Mouse (Mus musculus) splenic B cell, adult 2 months (primary cell): ENCODE data around the gene 1600014C23Rik.
A peak's percentile ranks its signal among the peaks of the same experiment; 100 is the strongest.

ENCODE experiments used
- DNase-seq: peaks from one replicate; pipeline ENCODE4 v3.0.0-alpha.2; 2011; ENCODE audit warnings: low read depth, low spot score
- H3K27me3 ChIP-seq: 2 replicates; pipeline ENCODE4 v1.6.1; 2012; ENCODE audit warnings: mild to moderate bottlenecking, low read length, moderate library complexity, mixed read lengths; ENCODE audit not compliant: control insufficient read depth, poor library complexity, insufficient read depth, severe bottlenecking
- H3K36me3 ChIP-seq: 2 replicates; pipeline ENCODE4 v1.6.1; 2012; ENCODE audit warnings: mild to moderate bottlenecking, low read length, moderate library complexity, mixed read lengths; ENCODE audit not compliant: control insufficient read depth, poor library complexity, insufficient read depth, severe bottlenecking

1600014C23Rik gene

GRCm38 (mm10) chr17:45737078-45737601, 3.5 kb upstream of the 1600014C23Rik start:
- DNase-seq, result peak; percentile 53
- H3K27me3 ChIP-seq, result no peaks in the 10 kb centered on the region
- H3K36me3 ChIP-seq, result no peaks in the 10 kb centered on the region

DNA sequence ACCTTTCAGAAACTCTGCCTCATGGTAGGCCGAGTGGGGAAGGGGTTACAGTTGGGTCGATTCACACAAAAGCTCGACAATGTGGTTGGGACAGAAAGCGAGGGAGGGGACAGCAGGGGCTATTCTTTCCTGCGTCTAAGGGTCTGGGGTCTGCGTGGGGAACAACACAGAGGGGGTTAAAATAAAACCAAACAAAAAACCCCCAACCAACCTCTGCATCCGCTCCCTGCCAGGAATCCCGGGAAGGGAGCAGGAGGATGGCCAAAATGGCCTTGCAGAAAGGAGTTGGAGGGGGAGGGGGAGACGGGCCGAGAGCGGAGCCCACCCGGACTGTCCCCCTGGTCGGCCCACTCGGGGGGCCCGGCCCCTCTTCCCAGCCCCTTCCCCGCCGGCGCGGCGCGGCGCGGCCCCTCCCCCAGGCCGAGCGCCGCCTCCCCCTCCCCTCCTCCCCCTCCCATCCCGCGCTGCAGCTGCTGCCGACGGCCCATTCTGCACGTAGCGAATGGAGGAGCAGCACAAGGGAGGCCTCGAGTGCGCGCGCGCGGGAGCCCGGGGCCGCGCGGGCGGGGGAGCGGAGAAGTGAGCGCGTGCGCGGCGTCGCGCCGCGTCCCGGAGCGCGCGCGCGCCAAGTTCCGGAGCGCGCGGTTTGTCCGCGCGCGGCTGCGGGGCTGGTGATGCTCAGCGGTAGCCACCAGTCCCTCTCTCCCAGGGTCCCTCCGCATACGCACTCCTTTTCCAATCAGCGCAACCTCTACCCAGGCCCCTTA, 2.9 kb upstream of the 1600014C23Rik start:
- peak; percentile 57 for DNase-seq
- no peaks in the 10 kb centered on the region for H3K36me3 ChIP-seq
- no peaks in the 10 kb centered on the region for H3K27me3 ChIP-seq

GRCm38 (mm10) chr17:45735382-45736310, 2.0 kb upstream of the 1600014C23Rik start:
- H3K27me3 ChIP-seq, result no peaks in the 10 kb centered on the region
- no peaks in the 10 kb centered on the region for H3K36me3 ChIP-seq
- peak; percentile 75 for DNase-seq

DNA sequence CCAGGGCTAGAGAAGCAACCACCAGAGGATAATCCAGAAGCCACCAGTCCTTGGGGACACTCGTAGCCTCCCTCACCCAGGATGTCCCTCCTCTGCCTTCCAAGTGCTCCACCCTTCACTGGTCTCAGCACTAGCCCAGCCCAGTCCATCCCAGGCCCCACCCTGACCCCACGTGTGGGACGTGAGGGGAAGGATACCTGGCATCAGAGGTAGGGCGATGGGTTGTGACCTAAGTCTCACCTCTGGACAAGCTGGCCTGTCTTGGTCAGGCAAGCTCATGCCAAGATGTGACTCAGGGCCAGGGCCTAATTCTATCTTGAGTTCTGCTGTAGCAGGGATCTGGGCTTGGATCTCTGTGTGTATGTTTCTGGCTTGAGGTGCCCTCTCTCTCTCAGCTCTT, 1.2 kb upstream of the 1600014C23Rik start:
- Histone ChIP-seq H3K36me3 (no peaks in the 10 kb centered on the region), H3K27me3 (no peaks in the 10 kb centered on the region)
- DNase-seq, result no peak

DNA sequence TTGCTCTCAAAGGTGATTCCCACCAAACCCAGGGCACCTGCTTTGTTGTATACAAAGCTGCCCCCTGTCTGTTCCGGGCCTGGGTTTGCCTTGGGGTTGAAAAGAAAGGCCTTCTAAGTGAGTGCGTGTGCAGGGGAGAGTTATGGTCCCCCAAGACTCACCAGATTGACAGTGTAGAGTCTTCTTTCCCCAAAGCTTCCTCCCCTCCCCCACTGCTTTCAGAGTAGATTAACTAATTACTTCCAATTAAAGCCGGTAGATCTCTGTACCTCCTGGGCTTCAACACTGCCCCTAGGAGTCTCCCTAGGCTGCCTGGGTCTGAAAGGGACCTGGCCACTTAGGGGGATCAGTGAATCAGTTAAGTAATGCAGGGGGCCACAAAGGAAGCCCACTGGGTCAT, 689 bp upstream of the 1600014C23Rik start:
- Histone ChIP-seq H3K27me3 (no peaks in the 10 kb centered on the region), H3K36me3 (no peaks in the 10 kb centered on the region)
- no peak for DNase-seq

DNA sequence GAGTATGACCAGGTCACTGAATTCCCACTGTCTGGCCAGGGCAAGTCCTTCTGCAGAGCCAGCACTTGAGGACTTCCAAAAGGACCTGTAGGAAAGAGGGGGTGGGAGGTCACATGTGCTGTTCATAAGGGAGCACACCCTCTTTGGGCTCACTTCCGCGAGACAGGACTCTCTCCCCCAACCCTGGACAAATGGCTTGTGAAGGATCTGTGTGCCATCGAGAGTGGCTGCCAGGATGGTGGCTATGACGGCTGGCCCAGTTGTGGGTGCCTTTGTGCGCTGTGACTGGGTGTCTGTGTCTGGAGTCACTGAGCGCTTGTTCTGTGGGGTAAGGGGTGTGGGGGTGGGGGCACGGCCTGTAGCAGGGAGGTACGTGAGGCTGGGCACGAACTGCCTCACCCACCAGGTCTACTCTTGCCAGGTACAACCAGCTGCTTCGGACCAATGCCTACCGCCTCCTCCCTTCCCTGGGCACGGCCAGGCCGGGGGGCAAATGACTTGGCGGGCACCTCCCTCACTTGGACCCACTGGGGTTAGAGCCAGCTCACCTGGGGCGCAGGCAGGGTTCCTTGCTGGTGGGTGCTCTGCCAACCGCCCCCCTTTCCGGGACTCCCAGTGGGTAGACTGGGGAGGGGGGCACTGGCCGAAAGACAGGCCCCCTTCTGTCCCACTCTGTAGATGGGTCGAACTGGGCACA, 458 bp downstream of the 1600014C23Rik start:
- DNase-seq, result no peak
- H3K27me3 ChIP-seq, result no peaks in the 10 kb centered on the region
- H3K36me3 ChIP-seq, result no peaks in the 10 kb centered on the region

DNA sequence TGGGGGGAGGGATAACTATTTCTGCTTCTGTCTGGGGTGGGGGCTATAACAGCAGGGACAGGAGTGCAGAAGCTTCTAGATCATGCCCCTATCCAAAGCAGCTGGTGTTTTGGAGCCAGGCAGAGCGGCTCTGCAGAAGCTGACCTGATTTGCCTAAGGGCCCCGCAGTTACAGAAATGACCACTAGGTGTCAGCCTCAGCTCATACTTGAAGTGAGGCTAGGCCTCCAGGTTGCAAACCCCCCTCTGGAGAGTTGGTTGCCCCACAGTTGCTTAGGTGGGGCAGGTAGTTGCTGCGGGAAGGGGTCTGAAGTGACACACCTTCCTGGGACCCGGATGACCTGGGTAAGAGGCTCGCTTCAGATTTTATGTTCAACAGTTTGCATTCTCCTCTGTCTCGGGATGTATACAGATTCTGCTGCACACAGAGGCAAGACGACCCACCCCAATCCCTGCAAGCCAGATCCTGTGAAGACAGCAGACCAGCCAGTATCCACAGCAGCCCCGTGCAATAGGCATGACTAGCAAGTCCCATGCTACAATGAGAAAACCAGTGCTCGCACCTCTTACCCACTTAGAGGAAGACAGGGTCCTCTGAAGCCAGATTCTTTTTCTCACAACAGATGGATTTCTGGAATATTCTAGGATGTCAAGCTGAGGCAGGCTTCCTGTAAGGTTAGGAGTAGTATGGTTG, 2.3 kb downstream of the 1600014C23Rik start:
- Histone ChIP-seq H3K27me3 (no peaks in the 10 kb centered on the region), H3K36me3 (no peaks in the 10 kb centered on the region)
- DNase-seq, result peak; percentile 90

GRCm38 (mm10) chr17:45730696-45731095, 2.9 kb downstream of the 1600014C23Rik start:
- DNase-seq, result no peak
- Histone ChIP-seq H3K27me3 (no peaks in the 10 kb centered on the region), H3K36me3 (no peaks in the 10 kb centered on the region)

DNA sequence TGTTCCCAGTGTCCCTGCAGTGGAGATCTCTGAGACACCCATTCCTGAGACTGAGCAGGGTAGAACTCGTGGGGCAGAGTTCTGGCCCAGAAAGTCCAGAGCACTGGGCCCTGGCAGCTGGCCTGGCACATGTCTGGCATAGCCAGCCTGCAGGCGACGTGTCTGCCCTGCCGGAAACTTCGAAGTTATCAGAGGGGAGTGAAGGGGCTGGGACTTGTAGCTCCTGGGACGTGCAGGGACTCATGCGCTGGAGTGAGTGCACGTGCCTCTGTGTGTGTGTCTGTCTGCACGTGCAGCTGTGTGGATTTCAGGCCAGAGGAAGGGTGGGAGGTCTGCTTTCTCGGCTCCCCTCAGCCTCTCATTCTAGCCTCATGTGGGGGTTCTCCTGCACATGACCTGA, 4.3 kb downstream of the 1600014C23Rik start:
- H3K36me3 ChIP-seq, result no peaks in the 10 kb centered on the region
- DNase-seq, result no peak
- no peaks in the 10 kb centered on the region for H3K27me3 ChIP-seq

- Histone ChIP-seq H3K27me3 (no peaks in the 10 kb centered on the region), H3K36me3 (no peaks in the 10 kb centered on the region)
- DNase-seq, result no peak
Observed at GRCm38 (mm10) chr17:45727983-45728723, 5.5 kb downstream of the 1600014C23Rik start.

DNA sequence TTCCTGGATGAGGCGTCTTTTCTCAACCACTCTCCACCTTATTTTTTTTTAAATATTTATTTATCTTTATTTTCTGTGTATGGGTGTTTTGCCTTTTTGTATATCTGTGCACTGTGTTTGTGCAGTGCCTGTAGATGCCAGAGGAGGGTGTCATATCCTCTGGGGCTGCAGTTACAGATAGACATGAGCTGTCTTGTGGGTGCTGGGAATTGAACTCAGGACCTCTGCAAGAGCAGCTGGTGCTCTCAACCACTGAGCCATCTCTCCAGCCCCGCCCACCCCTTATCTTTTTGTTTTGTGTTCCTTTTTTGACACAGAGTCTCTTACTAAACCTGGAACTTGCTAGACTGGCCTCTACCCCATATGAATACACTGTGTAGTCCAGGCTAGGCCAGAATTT, 6.2 kb downstream of the 1600014C23Rik start:
- no peaks in the 10 kb centered on the region for H3K27me3 ChIP-seq
- no peak for DNase-seq
- H3K36me3 ChIP-seq, result no peaks in the 10 kb centered on the region

DNA sequence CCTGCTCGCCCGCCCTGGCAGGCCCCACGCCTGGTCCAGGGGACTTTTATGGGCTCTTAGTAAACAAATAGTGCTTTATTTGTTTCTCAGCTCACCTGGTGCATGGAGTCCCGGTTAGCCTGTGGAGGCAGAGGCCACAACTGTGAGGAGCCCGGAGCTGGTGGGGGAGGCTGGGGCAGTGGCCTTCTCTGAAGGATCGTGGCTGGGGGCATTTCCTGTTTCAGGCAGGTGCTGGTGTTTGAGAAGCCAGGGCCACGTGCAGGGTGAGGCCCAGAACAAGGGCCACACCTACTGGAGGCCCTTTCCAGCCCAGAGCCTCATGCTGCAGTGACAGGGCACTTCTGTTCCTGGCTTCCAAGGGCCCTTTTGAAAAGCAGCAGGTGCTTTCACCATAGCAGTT, 7.4 kb downstream of the 1600014C23Rik start:
- no peak for DNase-seq
- H3K36me3 ChIP-seq, result no peaks in the 10 kb centered on the region
- no peaks in the 10 kb centered on the region for H3K27me3 ChIP-seq

GRCm38 (mm10) chr17:45724574-45724921, 9.1 kb downstream of the 1600014C23Rik start:
- DNase-seq, result no peak
- Histone ChIP-seq H3K27me3 (no peaks in the 10 kb centered on the region), H3K36me3 (no peaks in the 10 kb centered on the region)
